Mouse (Mus musculus) kidney, postnatal 10 days (tissue): ENCODE results near the gene Vps25.

Experiments
- DNase-seq: peaks from one replicate; pipeline ENCODE4 v3.0.0; 2021; ENCODE audit warnings: mixed read lengths

Vps25 gene

GRCm38 (mm10) chr11:101276319-101277070, 23.0 kb downstream of the Vps25 start:
- DNase-seq, result peak; percentile 42

- peak; percentile 71 for DNase-seq
Observed at GRCm38 (mm10) chr11:101277381-101278222, 24.1 kb downstream of the Vps25 start.

GRCm38 (mm10) chr11:101278223-101279192, 25.0 kb downstream of the Vps25 start, which contains the start of the genes Cntd1 and Coa3:
Gene Cntd1 (plus strand): TSS chr11:101279012.
Gene Coa3 (minus strand): TSS chr11:101279114.
- peak; percentile 91 for DNase-seq

- DNase-seq, result no peak
Observed at GRCm38 (mm10) chr11:101279193-101279569, 25.7 kb downstream of the Vps25 start.

GRCm38 (mm10) chr11:101280837-101281236, 27.3 kb downstream of the Vps25 start:
- no peak for DNase-seq

GRCm38 (mm10) chr11:101282896-101283295, 29.4 kb downstream of the Vps25 start:
- no peak for DNase-seq

- DNase-seq, result no peak
Observed at GRCm38 (mm10) chr11:101283805-101284204, 30.3 kb downstream of the Vps25 start.

GRCm38 (mm10) chr11:101287306-101287705, 33.8 kb downstream of the Vps25 start:
- DNase-seq, result no peak

GRCm38 (mm10) chr11:101291231-101291630, 37.7 kb downstream of the Vps25 start:
- no peak for DNase-seq

GRCm38 (mm10) chr11:101295191-101295590, 41.7 kb downstream of the Vps25 start:
- no peak for DNase-seq

GRCm38 (mm10) chr11:101300881-101301280, 47.4 kb downstream of the Vps25 start:
- DNase-seq, result no peak

GRCm38 (mm10) chr11:101301299-101302003, 47.9 kb downstream of the Vps25 start:
- no peak for DNase-seq

GRCm38 (mm10) chr11:101302004-101302798, 48.7 kb downstream of the Vps25 start, which contains the start of gene Becn1:
Gene Becn1 (minus strand): TSS chr11:101302286.
- peak; percentile 100 for DNase-seq

GRCm38 (mm10) chr11:101307744-101308143, 54.2 kb downstream of the Vps25 start:
- DNase-seq, result no peak
